Mouse (Mus musculus) megakaryocyte, embryonic 14.5 days (primary cell): Measurements from ENCODE around the gene Rnf26. TPM values are rescaled to one million over a fixed set of nuclear protein-coding genes. Genes with fewer than 3 reads are reported as not detected.
"Not testable (repeated sequence)": the region's sequence is repeated elsewhere in the genome, so short reads cannot be mapped to it uniquely, and the experiment has no call there.

Experiments
- H3K27me3 ChIP-seq: replicated peaks from 2 replicates; pipeline ENCODE3; 2012; ENCODE audit warnings: inconsistent platforms
- H3K36me3 ChIP-seq: replicated peaks from 2 replicates; pipeline ENCODE3; 2012; ENCODE audit warnings: low read length, inconsistent platforms, mixed read lengths
- H3K4me1 ChIP-seq: 2 replicates; pipeline ENCODE4 v1.6.1; 2012; ENCODE audit warnings: inconsistent platforms
- H3K4me3 ChIP-seq: replicated peaks from 2 replicates; pipeline ENCODE3; 2012; ENCODE audit warnings: moderate library complexity, mild to moderate bottlenecking, inconsistent platforms
- H3K9me3 ChIP-seq: 2 replicates; pipeline ENCODE4 v1.6.1; 2012; ENCODE audit warnings: inconsistent platforms
- FLI1 ChIP-seq: IDR thresholded peaks from 2 replicates; pipeline ENCODE4 v1.6.1; 2012; ENCODE audit warnings: low read length, inconsistent platforms, mixed read lengths
- GATA1 ChIP-seq: IDR thresholded peaks from 3 replicates; pipeline ENCODE4 v1.6.1; 2012; ENCODE audit warnings: mixed read lengths, low read length, inconsistent platforms, borderline replicate concordance
- polyA plus RNA-seq: library from polyadenylated mRNA; stranded (reverse); fragments of >175 nt; gene quantifications from 2 replicates; pipeline ENCODE4 v1.2.3, GENCODE M21; 2012; ENCODE audit warnings: low replicate concordance; ENCODE audit not compliant: insufficient read depth

Gene Rnf26
- polyA plus RNA-seq, 1 experiment: 22.2 TPM

GRCm38 (mm10) chr9:44126746-44127145, 13.4 kb upstream of the Rnf26 start:
- Histone ChIP-seq H3K4me1 (peaks cover 51% of the 10 kb centered on the region), H3K36me3 (no peaks in the 10 kb centered on the region), H3K9me3 (no peaks in the 10 kb centered on the region), H3K4me3 (no peak overlapping the region), H3K27me3 (peaks cover 40% of the 10 kb centered on the region)
- no peak for TF ChIP-seq GATA1
- no peak for TF ChIP-seq FLI1

DNA sequence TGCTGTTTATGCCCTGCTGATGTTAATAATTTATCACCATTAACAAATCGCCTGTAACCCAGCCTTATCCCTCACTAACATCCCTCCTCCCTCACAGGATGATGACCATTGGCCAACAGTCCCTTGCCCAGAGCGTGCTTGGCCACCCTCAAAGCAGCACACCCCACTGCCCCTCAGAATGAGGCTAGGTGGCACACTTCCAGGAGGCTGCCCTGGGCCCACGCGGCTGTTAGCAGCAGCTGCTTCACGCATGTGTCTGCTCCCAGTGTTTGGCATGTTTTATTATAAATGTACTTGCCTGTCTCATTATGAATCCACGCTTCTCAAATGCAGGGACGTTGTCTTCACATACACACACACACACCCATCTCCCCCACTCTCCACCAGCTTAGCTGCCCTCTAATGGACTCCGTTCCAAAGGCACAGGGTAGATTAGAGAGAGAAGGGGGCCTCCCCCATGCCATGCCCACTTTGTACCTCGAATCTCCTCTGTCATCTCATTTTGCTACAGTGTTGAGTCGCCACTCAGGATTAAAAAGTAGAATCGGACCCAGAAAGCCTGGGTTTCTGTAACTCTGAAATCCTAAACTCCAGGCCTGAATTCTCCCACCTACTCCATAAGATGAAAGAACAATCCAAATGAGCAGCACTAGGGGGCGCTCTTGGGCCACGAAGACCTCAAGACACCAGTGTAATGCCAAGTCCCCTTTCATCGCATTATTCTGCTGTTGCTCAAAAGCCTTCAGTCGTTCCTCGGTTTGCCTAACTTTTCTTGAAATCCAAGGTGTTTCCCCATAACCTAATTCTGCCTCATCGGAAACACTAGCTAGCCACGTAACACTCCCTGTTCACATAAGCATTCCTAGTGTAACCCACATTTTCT, 12.5 kb upstream of the Rnf26 start:
- Histone ChIP-seq H3K27me3 (peaks cover 35% of the 10 kb centered on the region), H3K4me1 (peaks cover 41% of the 10 kb centered on the region), H3K36me3 (no peaks in the 10 kb centered on the region), H3K4me3 (peak overlapping the region; percentile 56), H3K9me3 (no peaks in the 10 kb centered on the region)
- TF ChIP-seq FLI1: no peak
- TF ChIP-seq GATA1: no peak

GRCm38 (mm10) chr9:44125026-44125425, 11.7 kb upstream of the Rnf26 start:
- Histone ChIP-seq H3K4me1 (peaks cover 37% of the 10 kb centered on the region), H3K4me3 (no peak overlapping the region), H3K36me3 (no peaks in the 10 kb centered on the region), H3K27me3 (peaks cover 32% of the 10 kb centered on the region), H3K9me3 (no peaks in the 10 kb centered on the region)
- TF ChIP-seq FLI1 (no peak), GATA1 (no peak)

DNA sequence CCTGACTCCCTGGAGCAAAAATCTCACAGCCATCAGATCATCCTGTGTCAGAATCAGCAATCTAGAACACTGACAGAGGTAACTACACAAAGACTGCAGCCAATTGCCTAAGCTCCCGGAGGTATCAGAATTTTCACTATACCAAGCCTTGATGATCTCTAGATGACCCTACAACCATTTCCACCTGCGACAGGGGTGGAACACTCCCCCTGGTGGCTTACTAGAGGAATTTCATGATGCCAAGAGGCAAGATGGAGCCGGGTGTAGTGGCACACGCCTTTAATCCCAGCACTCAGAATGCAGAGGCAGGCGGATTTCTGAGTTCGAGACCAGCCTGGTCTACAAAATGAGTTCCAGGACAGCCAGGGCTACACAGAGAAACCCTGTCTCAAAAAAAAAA, 11.0 kb upstream of the Rnf26 start:
- Histone ChIP-seq H3K27me3 (peaks cover 25% of the 10 kb centered on the region), H3K4me1 (peaks cover 34% of the 10 kb centered on the region), H3K36me3 (no peaks in the 10 kb centered on the region), H3K4me3 (no peak overlapping the region), H3K9me3 (no peaks in the 10 kb centered on the region)
- TF ChIP-seq GATA1 (no peak), FLI1 (no peak)

DNA sequence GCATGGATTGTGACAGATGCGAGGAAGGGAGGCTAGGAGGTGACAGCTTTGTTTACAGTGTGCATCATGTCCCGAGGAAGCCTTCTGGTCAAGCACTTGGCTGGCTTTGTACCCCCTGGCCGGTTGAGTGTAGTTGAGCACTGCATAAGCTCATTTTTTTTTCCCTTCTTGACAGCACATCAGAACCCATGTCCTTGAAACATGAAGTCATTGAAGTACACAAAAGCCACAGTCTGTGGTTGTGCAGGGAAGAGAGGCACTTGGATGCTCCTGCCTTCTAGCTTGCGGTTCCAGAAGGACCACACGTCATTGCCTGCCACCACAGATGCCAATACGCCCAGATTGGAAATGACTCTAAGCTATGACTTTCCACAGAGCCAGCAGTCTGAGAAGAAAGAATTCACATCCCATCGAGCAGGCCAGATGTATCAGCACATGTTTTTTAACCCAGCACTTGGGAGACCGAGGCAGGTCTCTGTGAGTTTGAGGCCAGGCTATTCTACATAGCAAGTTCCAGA, 6.7 kb upstream of the Rnf26 start:
- peaks cover 15% of the 10 kb centered on the region for H3K27me3 ChIP-seq
- TF ChIP-seq FLI1 (no peak), GATA1 (no peak)
- H3K4me3 ChIP-seq: no peak overlapping the region
- no peaks in the 10 kb centered on the region for H3K36me3 ChIP-seq
- H3K4me1 ChIP-seq: peaks cover 19% of the 10 kb centered on the region
- no peaks in the 10 kb centered on the region for H3K9me3 ChIP-seq

DNA sequence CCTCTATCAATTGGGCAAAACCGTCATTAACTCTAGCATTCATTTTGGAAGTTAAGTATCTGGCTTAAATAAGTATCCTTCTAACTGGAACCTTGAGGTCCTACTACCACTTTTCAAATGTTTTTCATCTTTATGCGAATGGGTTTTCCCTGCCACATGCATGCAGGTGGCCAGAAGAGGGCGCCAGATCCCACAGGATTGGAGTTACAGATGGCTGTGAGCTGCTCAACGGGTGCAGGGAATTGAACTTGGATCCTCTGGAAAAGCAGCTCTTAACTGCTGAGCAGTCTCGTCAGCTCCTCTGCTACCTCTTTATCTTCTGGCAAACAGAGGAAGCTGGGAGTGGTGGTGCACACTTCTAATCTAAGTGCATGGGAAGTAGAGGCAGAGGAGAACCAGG, 5.7 kb upstream of the Rnf26 start:
- no peak for TF ChIP-seq GATA1
- Histone ChIP-seq H3K27me3 (peaks cover 15% of the 10 kb centered on the region), H3K36me3 (no peaks in the 10 kb centered on the region), H3K9me3 (no peaks in the 10 kb centered on the region), H3K4me1 (peaks cover 27% of the 10 kb centered on the region), H3K4me3 (no peak overlapping the region)

DNA sequence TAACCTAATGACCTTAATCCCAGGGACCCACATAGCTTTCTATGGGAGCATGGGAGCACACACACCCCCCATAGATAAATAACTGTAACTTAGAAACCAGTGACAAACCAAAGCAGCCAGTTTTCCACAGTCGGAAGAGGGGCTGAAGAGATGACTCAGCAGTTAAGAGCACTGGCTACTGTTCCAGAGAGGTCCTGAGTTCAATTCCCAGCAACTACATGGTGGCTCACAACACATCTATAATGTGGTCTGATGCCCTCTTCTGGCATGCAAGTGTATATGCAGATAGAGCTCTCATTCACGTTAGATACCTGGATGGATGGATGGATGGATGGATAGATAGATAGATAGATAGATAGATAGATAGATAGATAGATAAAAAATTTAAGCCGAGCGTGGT, 2.9 kb upstream of the Rnf26 start:
- TF ChIP-seq GATA1: no peak
- TF ChIP-seq FLI1: no peak

GRCm38 (mm10) chr9:44115599-44115998, 2.3 kb upstream of the Rnf26 start:
- TF ChIP-seq GATA1: no peak
- TF ChIP-seq FLI1: no peak
- no peak overlapping the region for H3K4me3 ChIP-seq
- H3K9me3 ChIP-seq: no peaks in the 10 kb centered on the region
- peaks cover 43% of the 10 kb centered on the region for H3K4me1 ChIP-seq
- H3K27me3 ChIP-seq: peaks cover 11% of the 10 kb centered on the region
- H3K36me3 ChIP-seq: no peaks in the 10 kb centered on the region

More for the DNA sequence above, 2.9 kb upstream of the Rnf26 start:
- peaks cover 43% of the 10 kb centered on the region for H3K4me1 ChIP-seq
- H3K36me3 ChIP-seq: no peaks in the 10 kb centered on the region
- peaks cover 13% of the 10 kb centered on the region for H3K27me3 ChIP-seq
- H3K9me3 ChIP-seq: no peaks in the 10 kb centered on the region
- H3K4me3 ChIP-seq: no peak overlapping the region

GRCm38 (mm10) chr9:44114453-44114852, 1.1 kb upstream of the Rnf26 start:
- H3K4me1 ChIP-seq: peaks cover 47% of the 10 kb centered on the region
- TF ChIP-seq GATA1: no peak
- no peak for TF ChIP-seq FLI1
- no peak overlapping the region for H3K4me3 ChIP-seq
- peaks cover 6% of the 10 kb centered on the region for H3K27me3 ChIP-seq
- no peaks in the 10 kb centered on the region for H3K9me3 ChIP-seq
- H3K36me3 ChIP-seq: peaks cover 10% of the 10 kb centered on the region

DNA sequence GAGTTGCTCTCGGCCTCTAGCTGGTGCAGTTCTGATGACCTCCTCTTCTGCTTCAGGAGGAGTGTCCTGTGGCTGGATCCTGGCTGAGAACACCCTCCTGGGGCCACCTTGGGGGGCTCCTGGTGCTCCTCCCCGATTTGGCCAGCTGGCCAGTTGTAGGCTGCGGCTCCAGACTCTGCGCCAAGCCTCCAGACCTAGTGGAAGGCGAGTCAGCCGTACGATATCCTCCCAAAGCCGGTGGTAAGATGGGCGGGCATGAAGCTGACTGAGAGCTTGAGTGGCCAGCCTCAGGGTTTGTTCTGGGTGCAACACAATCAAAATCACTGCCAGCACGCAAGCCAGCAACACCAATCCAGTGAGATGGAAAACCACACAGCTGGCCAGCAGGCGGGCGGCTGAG, 1.4 kb downstream of the Rnf26 start:
- H3K4me3 ChIP-seq, H3K27me3 ChIP-seq, H3K9me3 ChIP-seq: not testable (repeated sequence)
- H3K36me3 ChIP-seq: peaks cover 33% of the 10 kb centered on the region
- H3K4me1 ChIP-seq: peaks cover 69% of the 10 kb centered on the region
